Mouse (Mus musculus) liver, embryonic 11.5 days (tissue): ENCODE results near the gene Atxn7l1. TPM values are rescaled to one million over a fixed set of nuclear protein-coding genes. Genes with fewer than 3 reads are reported as not detected.

Source experiments
- ATAC-seq: fragments of 200-750 bp; cut with Nextera tagmentation; replicated peaks from 2 replicates; pipeline ENCODE4 v1.8.0; 2017; ENCODE audit warnings: moderate number of reproducible peaks, mild to moderate bottlenecking, moderate TSS enrichment, moderate library complexity; ENCODE audit not compliant: low FRiP score
- DNase-seq: peaks from one replicate; pipeline ENCODE4 v3.0.0-alpha.2; 2017; ENCODE audit warnings: low spot score
- H3K27ac ChIP-seq: fragments of 300-500 bp; sonication (generic); 2 replicates; pipeline ENCODE4 v1.5.1; 2014; ENCODE audit warnings: mild to moderate bottlenecking, low read depth, low read length, control low read depth
- H3K27me3 ChIP-seq: fragments of 300-500 bp; sonication (generic); replicated peaks from 2 replicates; pipeline ENCODE4 v1.6.1; 2014; ENCODE audit warnings: low read length, mixed read lengths; ENCODE audit not compliant: control insufficient read depth, insufficient read depth
- H3K36me3 ChIP-seq: fragments of 300-500 bp; sonication (generic); 2 replicates; pipeline ENCODE4 v1.6.1; 2014; ENCODE audit warnings: mild to moderate bottlenecking, low read length, moderate library complexity, mixed read lengths; ENCODE audit not compliant: control insufficient read depth, insufficient read depth
- H3K4me1 ChIP-seq: fragments of 300-500 bp; sonication (generic); replicated peaks from 2 replicates; pipeline ENCODE4 v1.6.1; 2014; ENCODE audit warnings: low read length, mixed read lengths; ENCODE audit not compliant: control insufficient read depth, insufficient read depth
- H3K4me2 ChIP-seq: fragments of 300-500 bp; sonication (generic); 2 replicates; pipeline ENCODE4 v1.6.1; 2014; ENCODE audit warnings: mild to moderate bottlenecking, control low read depth, moderate library complexity
- H3K4me3 ChIP-seq: fragments of 300-500 bp; sonication (generic); 2 replicates; pipeline ENCODE4 v1.5.1; 2014; ENCODE audit warnings: low read depth, low read length, control low read depth
- H3K9ac ChIP-seq: fragments of 300-500 bp; sonication (generic); 2 replicates; pipeline ENCODE4 v1.6.1; 2014; ENCODE audit warnings: low read depth, low read length, control low read depth
- H3K9me3 ChIP-seq: fragments of 300-500 bp; sonication (generic); 2 replicates; pipeline ENCODE4 v1.6.1; 2016; ENCODE audit warnings: low read length, inconsistent platforms, mixed read lengths; ENCODE audit not compliant: control insufficient read depth
- WGBS: fragments of 180-500 bp; shearing (Covaris S2); extraction: QIAGEN DNeasy Blood & Tissue Kit; methylation state at CpG from one replicate; pipeline ENCODE4 v1.1.7; 2014; 5-methylcytosine and 5-hydroxymethylcytosine counted together
- polyA plus RNA-seq: library from polyadenylated mRNA; unstranded; fragments of >200 nt; fragmentation: Nextera tagmentation; extraction: Ambion mirVana; gene quantifications from 2 replicates; pipeline ENCODE4 v1.2.1, GENCODE M21; 2014

Gene Atxn7l1
- polyA plus RNA-seq, 1 experiment from 2014 or later = 28.9 TPM

GRCm38 (mm10) chr12:33219436-33219835, 71.9 kb downstream of the Atxn7l1 start:
- Histone ChIP-seq H3K27ac (0 out of 2 replicates have a peak overlapping the region, but pooled peaks have one; percentile 19), H3K4me1 (peaks cover 34% of the 10 kb centered on the region), H3K9ac (peak overlapping the region; percentile 17), H3K27me3 (no peaks in the 10 kb centered on the region), H3K36me3 (no peaks in the 10 kb centered on the region), H3K4me3 (no peak overlapping the region), H3K9me3 (no peaks in the 10 kb centered on the region), H3K4me2 (no peak overlapping the region; the same call in 1 of the 2 replicates)
- ATAC-seq (no peak), DNase-seq (no peak)
- 87% methylated on average over 7 of the region's 7 CpGs for WGBS

- Histone ChIP-seq H3K4me2 (peak overlapping the region; percentile 59), H3K27ac (peak overlapping the region; percentile 95), H3K4me1 (peaks cover 34% of the 10 kb centered on the region), H3K9me3 (no peaks in the 10 kb centered on the region), H3K36me3 (no peaks in the 10 kb centered on the region), H3K4me3 (0 out of 2 replicates have a peak overlapping the region, but pooled peaks have one; percentile 4), H3K27me3 (no peaks in the 10 kb centered on the region), H3K9ac (peak overlapping the region; percentile 42)
- WGBS = 69% methylated on average over 4 of the region's 5 CpGs
- ATAC-seq (peak; percentile 38), DNase-seq (no peak)
Measured at GRCm38 (mm10) chr12:33220081-33220480, 72.6 kb downstream of the Atxn7l1 start.

GRCm38 (mm10) chr12:33220509-33221051, 73.1 kb downstream of the Atxn7l1 start:
- peak overlapping the region; percentile 42 for H3K9ac ChIP-seq

GRCm38 (mm10) chr12:33222187-33222586, 74.7 kb downstream of the Atxn7l1 start:
- no peak for ATAC-seq
- WGBS = 57% methylated on average over 7 of the region's 7 CpGs
- peaks cover 39% of the 10 kb centered on the region for H3K4me1 ChIP-seq

More at GRCm38 (mm10) chr12:33220509-33221051, 73.1 kb downstream of the Atxn7l1 start:
- Histone ChIP-seq H3K36me3 (no peaks in the 10 kb centered on the region), H3K4me1 (peaks cover 34% of the 10 kb centered on the region), H3K4me2 (peak overlapping the region; percentile 59), H3K27me3 (no peaks in the 10 kb centered on the region), H3K27ac (peak overlapping the region; percentile 95), H3K4me3 (0 out of 2 replicates have a peak overlapping the region, but pooled peaks have one; percentile 4), H3K9me3 (no peaks in the 10 kb centered on the region)
- 37% methylated on average over 11 of the region's 11 CpGs for WGBS
- ATAC-seq (peak; percentile 94), DNase-seq (peak; percentile 68)

GRCm38 (mm10) chr12:33225117-33225541, 77.6 kb downstream of the Atxn7l1 start:
- DNase-seq (no peak), ATAC-seq (no peak)
- Histone ChIP-seq H3K9ac (no peak overlapping the region), H3K27me3 (no peaks in the 10 kb centered on the region), H3K27ac (no peak overlapping the region), H3K4me2 (no peak overlapping the region), H3K4me1 (peaks cover 22% of the 10 kb centered on the region), H3K4me3 (no peak overlapping the region), H3K9me3 (no peaks in the 10 kb centered on the region), H3K36me3 (no peaks in the 10 kb centered on the region)
- 80% methylated on average over 11 of the region's 11 CpGs for WGBS

More at GRCm38 (mm10) chr12:33222187-33222586, 74.7 kb downstream of the Atxn7l1 start:
- Histone ChIP-seq H3K4me3 (no peak overlapping the region), H3K4me2 (no peak overlapping the region), H3K36me3 (no peaks in the 10 kb centered on the region), H3K9me3 (no peaks in the 10 kb centered on the region), H3K9ac (0 out of 2 replicates have a peak overlapping the region, but pooled peaks have one; percentile 1), H3K27ac (no peak overlapping the region), H3K27me3 (no peaks in the 10 kb centered on the region)
- no peak for DNase-seq

GRCm38 (mm10) chr12:33225978-33226377, 78.5 kb downstream of the Atxn7l1 start:
- Histone ChIP-seq H3K9me3 (no peaks in the 10 kb centered on the region), H3K9ac (no peak overlapping the region), H3K27me3 (no peaks in the 10 kb centered on the region), H3K4me3 (no peak overlapping the region), H3K4me2 (no peak overlapping the region), H3K4me1 (peaks cover 22% of the 10 kb centered on the region), H3K36me3 (no peaks in the 10 kb centered on the region), H3K27ac (no peak overlapping the region)
- 68% methylated on average over 1 of the region's 1 CpGs for WGBS
- ATAC-seq (no peak), DNase-seq (no peak)

- ATAC-seq (0 out of 2 replicates have a peak, but pooled peaks have one; percentile 41), DNase-seq (no peak)
- WGBS = 37% methylated on average over 7 of the region's 10 CpGs
- Histone ChIP-seq H3K27me3 (no peaks in the 10 kb centered on the region), H3K4me1 (peaks cover 18% of the 10 kb centered on the region), H3K4me2 (no peak overlapping the region), H3K4me3 (no peak overlapping the region), H3K9me3 (no peaks in the 10 kb centered on the region), H3K9ac (no peak overlapping the region), H3K27ac (no peak overlapping the region), H3K36me3 (no peaks in the 10 kb centered on the region)
Measured at GRCm38 (mm10) chr12:33226596-33226995, 79.1 kb downstream of the Atxn7l1 start.

GRCm38 (mm10) chr12:33235314-33235713, 87.8 kb downstream of the Atxn7l1 start:
- Histone ChIP-seq H3K27me3 (no peaks in the 10 kb centered on the region), H3K4me3 (no peak overlapping the region), H3K36me3 (no peaks in the 10 kb centered on the region), H3K9me3 (no peaks in the 10 kb centered on the region), H3K27ac (no peak overlapping the region), H3K4me1 (no peaks in the 10 kb centered on the region), H3K4me2 (no peak overlapping the region), H3K9ac (no peak overlapping the region)
- no peak for DNase-seq
- no peak for ATAC-seq
- WGBS = 88% methylated on average over 4 of the region's 4 CpGs

- ATAC-seq (no peak), DNase-seq (no peak)
- Histone ChIP-seq H3K9ac (no peak overlapping the region), H3K4me3 (no peak overlapping the region), H3K27me3 (no peaks in the 10 kb centered on the region), H3K4me2 (no peak overlapping the region), H3K36me3 (no peaks in the 10 kb centered on the region), H3K27ac (no peak overlapping the region), H3K4me1 (no peaks in the 10 kb centered on the region), H3K9me3 (no peaks in the 10 kb centered on the region)
- 69% methylated on average over 13 of the region's 13 CpGs for WGBS
Measured at GRCm38 (mm10) chr12:33235771-33236323, 88.4 kb downstream of the Atxn7l1 start.
